Mouse (Mus musculus): Measurements from ENCODE around the gene Tmem8b. TPM values are rescaled to one million over a fixed set of nuclear protein-coding genes. Genes with fewer than 3 reads are reported as not detected.

Tmem8b gene
- polyA plus RNA-seq, 1 experiment from 2014 or later, result 2.0 TPM

GRCm38 (mm10) chr4:43690021-43690420, 21.2 kb downstream of the Tmem8b start:
- DNase-seq (ENCODE audit: low spot score) (no peak), ATAC-seq (ENCODE audit: low FRiP score, low TSS enrichment) (no peak)
- Histone ChIP-seq H3K27me3 (ENCODE audit: control insufficient read depth, insufficient read depth, low read length) (no peaks in the 10 kb centered on the region), H3K27ac (replicated peaks) (no peak overlapping the region), H3K36me3 (ENCODE audit: control insufficient read depth, insufficient read depth, low read length) (peaks cover 6% of the 10 kb centered on the region; the same call in 1 of the 2 replicates), H3K9me3 (ENCODE audit: control insufficient read depth, low read length) (no peaks in the 10 kb centered on the region), H3K9ac (ENCODE audit: low read length) (no peak overlapping the region), H3K4me1 (replicated peaks; ENCODE audit: control insufficient read depth, insufficient read depth) (no peaks in the 10 kb centered on the region; the same call in 1 of the 2 replicates), H3K4me2 (replicated peaks; ENCODE audit: low read depth) (no peak overlapping the region), H3K4me3 (ENCODE audit: low read depth, low read length) (no peak overlapping the region)
- TF ChIP-seq EP300 (optimal IDR thresholded peaks at IDR 0.05) (no peak), CTCF (IDR thresholded peaks at IDR 0.05; ENCODE audit: low read depth) (no peak)
- WGBS, result 97% methylated on average over 17 of the region's 17 CpGs

GRCm38 (mm10) chr4:43691026-43691425, 22.3 kb downstream of the Tmem8b start:
- no peak overlapping the region for H3K4me2 ChIP-seq (replicated peaks; ENCODE audit: low read depth)
- 68% methylated on average over 5 of the region's 5 CpGs for WGBS

GRCm38 (mm10) chr4:43693806-43694241, 25.1 kb downstream of the Tmem8b start:
- ATAC-seq (ENCODE audit: low FRiP score, low TSS enrichment) (peak; percentile 57), DNase-seq (ENCODE audit: low spot score) (no peak)
- Histone ChIP-seq H3K9ac (ENCODE audit: low read length) (no peak overlapping the region), H3K36me3 (ENCODE audit: control insufficient read depth, insufficient read depth, low read length) (no peaks in the 10 kb centered on the region), H3K27me3 (ENCODE audit: control insufficient read depth, insufficient read depth, low read length) (no peaks in the 10 kb centered on the region), H3K4me1 (replicated peaks; ENCODE audit: control insufficient read depth, insufficient read depth) (no peaks in the 10 kb centered on the region; the same call in 1 of the 2 replicates), H3K4me2 (replicated peaks; ENCODE audit: low read depth) (no peak overlapping the region), H3K27ac (replicated peaks) (no peak overlapping the region), H3K9me3 (ENCODE audit: control insufficient read depth, low read length) (no peaks in the 10 kb centered on the region), H3K4me3 (ENCODE audit: low read depth, low read length) (no peak overlapping the region)
- WGBS, result 45% methylated on average over 5 of the region's 5 CpGs
- TF ChIP-seq CTCF (IDR thresholded peaks at IDR 0.05; ENCODE audit: low read depth) (no peak), EP300 (optimal IDR thresholded peaks at IDR 0.05) (no peak)

More at GRCm38 (mm10) chr4:43691026-43691425, 22.3 kb downstream of the Tmem8b start:
- Histone ChIP-seq H3K4me1 (replicated peaks; ENCODE audit: control insufficient read depth, insufficient read depth) (no peaks in the 10 kb centered on the region; the same call in 1 of the 2 replicates), H3K9me3 (ENCODE audit: control insufficient read depth, low read length) (no peaks in the 10 kb centered on the region), H3K27ac (replicated peaks) (no peak overlapping the region), H3K36me3 (ENCODE audit: control insufficient read depth, insufficient read depth, low read length) (peaks cover 3% of the 10 kb centered on the region; the same call in 1 of the 2 replicates), H3K4me3 (ENCODE audit: low read depth, low read length) (no peak overlapping the region), H3K27me3 (ENCODE audit: control insufficient read depth, insufficient read depth, low read length) (no peaks in the 10 kb centered on the region), H3K9ac (ENCODE audit: low read length) (no peak overlapping the region)
- DNase-seq (ENCODE audit: low spot score) (no peak), ATAC-seq (ENCODE audit: low FRiP score, low TSS enrichment) (no peak)
- TF ChIP-seq CTCF (IDR thresholded peaks at IDR 0.05; ENCODE audit: low read depth) (no peak), EP300 (optimal IDR thresholded peaks at IDR 0.05) (no peak)

- DNase-seq (ENCODE audit: low spot score) (no peak), ATAC-seq (ENCODE audit: low FRiP score, low TSS enrichment) (no peak)
- WGBS, result 78% methylated on average over 1 of the region's 1 CpGs
- H3K9ac ChIP-seq (ENCODE audit: low read length), result no peak overlapping the region
- no peaks in the 10 kb centered on the region; the same call in 1 of the 2 replicates for H3K4me1 ChIP-seq (replicated peaks; ENCODE audit: control insufficient read depth, insufficient read depth)
- H3K27ac ChIP-seq (replicated peaks), result peak overlapping the region; percentile 45; the same call in 1 of the 2 replicates
- TF ChIP-seq CTCF (IDR thresholded peaks at IDR 0.05; ENCODE audit: low read depth) (no peak), EP300 (optimal IDR thresholded peaks at IDR 0.05) (no peak)
- H3K4me2 ChIP-seq (replicated peaks; ENCODE audit: low read depth), result no peak overlapping the region
- H3K36me3 ChIP-seq (ENCODE audit: control insufficient read depth, insufficient read depth, low read length), result no peaks in the 10 kb centered on the region
- H3K4me3 ChIP-seq (ENCODE audit: low read depth, low read length), result no peak overlapping the region
- H3K9me3 ChIP-seq (ENCODE audit: control insufficient read depth, low read length), result no peaks in the 10 kb centered on the region
- no peaks in the 10 kb centered on the region for H3K27me3 ChIP-seq (ENCODE audit: control insufficient read depth, insufficient read depth, low read length)
Observed at GRCm38 (mm10) chr4:43694439-43695248, 25.9 kb downstream of the Tmem8b start.

- 9% methylated on average over 9 of the region's 9 CpGs for WGBS
- no peak overlapping the region for H3K4me2 ChIP-seq (replicated peaks; ENCODE audit: low read depth)
Observed at GRCm38 (mm10) chr4:43695249-43695671, 26.5 kb downstream of the Tmem8b start.

GRCm38 (mm10) chr4:43696561-43696960, 27.8 kb downstream of the Tmem8b start:
- WGBS, result 90% methylated on average over 13 of the region's 13 CpGs
- no peak overlapping the region for H3K4me2 ChIP-seq (replicated peaks; ENCODE audit: low read depth)
- H3K4me3 ChIP-seq (ENCODE audit: low read depth, low read length), result no peak overlapping the region
- DNase-seq (ENCODE audit: low spot score), result no peak
- H3K27me3 ChIP-seq (ENCODE audit: control insufficient read depth, insufficient read depth, low read length), result no peaks in the 10 kb centered on the region
- no peak for TF ChIP-seq CTCF (IDR thresholded peaks at IDR 0.05; ENCODE audit: low read depth)
- no peak for TF ChIP-seq EP300 (optimal IDR thresholded peaks at IDR 0.05)
- no peak for ATAC-seq (ENCODE audit: low FRiP score, low TSS enrichment)
- no peaks in the 10 kb centered on the region; the same call in 1 of the 2 replicates for H3K4me1 ChIP-seq (replicated peaks; ENCODE audit: control insufficient read depth, insufficient read depth)
- H3K27ac ChIP-seq (replicated peaks), result no peak overlapping the region
- no peaks in the 10 kb centered on the region for H3K36me3 ChIP-seq (ENCODE audit: control insufficient read depth, insufficient read depth, low read length)
- no peak overlapping the region for H3K9ac ChIP-seq (ENCODE audit: low read length)
- H3K9me3 ChIP-seq (ENCODE audit: control insufficient read depth, low read length), result no peaks in the 10 kb centered on the region

More at GRCm38 (mm10) chr4:43695249-43695671, 26.5 kb downstream of the Tmem8b start:
- no peak overlapping the region for H3K4me3 ChIP-seq (ENCODE audit: low read depth, low read length)
- no peaks in the 10 kb centered on the region for H3K36me3 ChIP-seq (ENCODE audit: control insufficient read depth, insufficient read depth, low read length)
- H3K27ac ChIP-seq (replicated peaks), result peak overlapping the region; percentile 45; the same call in 1 of the 2 replicates
- DNase-seq (ENCODE audit: low spot score) (peak; percentile 72), ATAC-seq (ENCODE audit: low FRiP score, low TSS enrichment) (peak; percentile 83)
- no peaks in the 10 kb centered on the region for H3K27me3 ChIP-seq (ENCODE audit: control insufficient read depth, insufficient read depth, low read length)
- no peaks in the 10 kb centered on the region; the same call in 1 of the 2 replicates for H3K4me1 ChIP-seq (replicated peaks; ENCODE audit: control insufficient read depth, insufficient read depth)
- no peaks in the 10 kb centered on the region for H3K9me3 ChIP-seq (ENCODE audit: control insufficient read depth, low read length)
- TF ChIP-seq CTCF (IDR thresholded peaks at IDR 0.05; ENCODE audit: low read depth), result no peak; the same call in 1 of the 2 replicates
- no peak for TF ChIP-seq EP300 (optimal IDR thresholded peaks at IDR 0.05)
- H3K9ac ChIP-seq (ENCODE audit: low read length), result no peak overlapping the region

Measured in stomach, postnatal 0 days (tissue).